Mouse (Mus musculus): ENCODE results near the gene Slc35d3. TPM values are rescaled to one million over a fixed set of nuclear protein-coding genes. Genes with fewer than 3 reads are reported as not detected.

Gene Slc35d3
- not detected for total RNA-seq (2022)

DNA sequence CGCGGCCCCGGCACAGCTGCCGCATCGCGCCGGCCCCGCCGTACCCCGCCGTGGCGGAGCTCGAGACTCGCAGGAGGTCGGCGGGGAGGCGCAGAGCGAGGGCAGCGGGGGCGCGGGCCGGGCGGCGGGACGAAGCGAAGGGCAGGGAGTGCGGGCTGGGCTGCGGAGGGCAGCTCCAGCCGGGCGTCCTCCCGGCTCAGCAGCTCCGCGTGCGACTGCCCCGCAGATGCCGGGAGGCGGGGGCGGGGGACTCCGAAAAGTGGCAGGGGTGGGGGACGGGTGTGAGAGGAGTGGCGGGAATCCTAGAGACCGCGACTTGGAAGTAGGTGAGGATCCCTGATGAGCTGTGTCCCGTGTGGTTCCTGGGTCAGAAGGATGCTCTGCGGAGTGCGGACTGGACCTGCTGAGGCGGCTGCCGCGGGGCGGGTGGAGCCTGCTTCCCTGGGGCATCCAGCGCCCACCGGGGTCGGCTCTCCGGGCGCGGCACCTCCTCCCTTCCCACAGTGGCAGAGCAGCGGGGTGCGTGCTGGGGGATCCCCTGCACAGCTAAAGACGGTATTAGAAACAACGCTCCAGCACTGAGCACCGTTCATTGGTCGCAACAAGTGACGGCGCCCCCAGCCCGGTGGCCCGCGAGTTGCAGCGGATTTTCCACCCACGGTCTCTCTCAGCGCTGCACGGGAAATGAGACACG, at the start of gene Slc35d3:
Slc35d3 (minus strand) TSS at position 462 of the 694 bp plus-strand sequence.
- DNase-seq (ENCODE audit: low spot score in 2 of 2), result no peak

DNA sequence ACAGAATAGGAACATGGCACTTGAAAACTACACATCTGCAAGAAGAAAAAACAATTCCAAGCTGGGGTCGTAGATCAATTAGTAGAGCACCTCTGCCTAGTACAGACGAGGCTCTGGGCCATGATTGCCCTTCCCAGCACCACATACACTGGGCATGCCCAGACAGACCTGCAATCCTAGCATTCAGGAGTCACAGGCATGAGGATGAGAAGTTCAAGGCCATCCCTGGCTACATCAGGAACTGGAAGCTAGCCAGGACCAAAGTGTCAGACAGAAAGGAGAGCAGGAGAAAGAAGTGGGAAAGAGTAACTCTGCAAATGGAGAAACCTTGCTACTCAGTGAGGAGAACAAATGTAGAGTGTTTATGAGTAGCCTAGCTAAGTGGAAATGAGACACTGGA, 48.9 kb upstream of the Slc35d3 start:
- DNase-seq (ENCODE audit: low spot score in 2 of 2), result no peak

- no peak for DNase-seq (ENCODE audit: low spot score in 2 of 2)
Observed at GRCm38 (mm10) chr10:19893976-19894375, 42.7 kb upstream of the Slc35d3 start.

- no peak for DNase-seq (ENCODE audit: low spot score in 2 of 2)
Observed at GRCm38 (mm10) chr10:19893146-19893545, 41.9 kb upstream of the Slc35d3 start.

DNA sequence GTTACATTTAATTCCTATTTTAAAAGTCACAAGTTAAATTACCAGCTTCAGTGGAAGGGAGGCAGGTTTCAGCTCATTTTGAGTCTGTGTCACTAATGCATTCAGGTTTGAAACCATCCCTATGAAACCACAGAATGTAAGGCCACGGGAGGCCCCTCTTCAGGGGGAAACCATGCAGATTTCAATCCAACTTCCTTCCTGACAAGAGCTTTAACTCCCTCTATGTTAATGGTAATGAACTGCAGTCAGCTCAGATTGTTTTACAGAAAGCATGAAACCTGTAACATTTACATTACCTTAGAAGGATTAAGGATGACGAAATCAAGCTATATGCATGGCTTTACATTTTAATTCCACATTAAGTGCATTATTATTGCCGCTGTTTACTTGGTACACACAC, 40.4 kb upstream of the Slc35d3 start:
- DNase-seq (ENCODE audit: low spot score in 2 of 2), result no peak

- no peak for DNase-seq (ENCODE audit: low spot score in 2 of 2)
Observed at GRCm38 (mm10) chr10:19889908-19890307, 38.6 kb upstream of the Slc35d3 start.

DNA sequence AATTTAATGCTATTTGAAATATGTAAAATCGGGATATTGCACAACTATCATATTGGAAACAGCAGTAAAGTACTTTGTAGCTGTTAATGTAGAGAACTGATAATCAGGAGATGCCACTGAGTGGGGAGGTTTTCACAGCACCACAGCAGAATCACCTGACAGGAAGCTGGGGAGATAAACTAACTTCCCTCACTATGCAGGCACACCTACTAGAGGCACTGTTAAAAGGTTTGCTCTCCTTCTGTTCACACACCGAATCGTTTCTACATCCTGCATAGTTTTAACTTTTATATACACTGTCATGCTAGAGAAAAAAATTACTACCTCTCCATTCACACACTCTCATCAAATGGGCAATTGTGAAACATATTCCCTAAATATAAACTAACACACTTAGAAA, 35.0 kb upstream of the Slc35d3 start:
- no peak for DNase-seq (ENCODE audit: low spot score in 2 of 2)

DNA sequence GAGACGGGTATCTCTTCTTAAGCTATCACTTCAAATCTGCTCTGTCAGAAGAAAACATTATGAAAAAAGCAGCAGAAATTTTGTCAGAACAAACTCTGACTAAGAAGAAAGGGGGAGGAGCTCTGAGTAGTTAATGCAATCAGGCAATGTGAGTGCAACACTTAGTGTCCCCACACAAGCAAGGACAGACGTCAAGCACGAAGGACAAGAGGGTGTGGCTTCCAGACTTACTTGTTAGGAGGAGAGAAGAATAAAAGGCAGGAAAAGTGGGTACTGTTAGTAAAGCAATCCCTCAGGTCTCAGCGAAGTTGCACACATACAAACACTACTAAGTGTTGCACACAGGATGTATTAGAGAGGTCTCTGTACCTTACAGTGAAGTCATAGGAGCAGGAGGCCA, 33.1 kb upstream of the Slc35d3 start:
- no peak for DNase-seq (ENCODE audit: low spot score in 2 of 2)

DNA sequence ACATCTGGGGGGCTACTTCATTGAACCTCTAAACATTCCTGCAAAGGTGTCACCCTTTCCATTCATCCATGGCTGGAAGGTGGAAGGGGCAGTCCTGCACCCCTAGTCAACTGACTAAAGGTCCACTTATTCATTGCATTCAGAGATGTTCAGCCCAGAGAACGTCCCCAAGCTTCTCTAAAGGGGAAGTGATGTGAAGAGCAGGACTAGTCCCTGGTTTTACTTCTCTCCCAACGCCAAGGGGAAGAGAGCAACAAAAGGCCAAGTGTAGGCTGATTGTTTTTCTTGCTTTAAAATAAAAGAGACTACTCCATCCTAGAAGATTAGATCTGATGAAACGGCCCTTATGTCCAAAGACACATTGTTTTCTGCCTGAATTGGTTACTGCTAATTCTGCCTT, 29.2 kb upstream of the Slc35d3 start:
- no peak for DNase-seq (ENCODE audit: low spot score in 2 of 2)

DNA sequence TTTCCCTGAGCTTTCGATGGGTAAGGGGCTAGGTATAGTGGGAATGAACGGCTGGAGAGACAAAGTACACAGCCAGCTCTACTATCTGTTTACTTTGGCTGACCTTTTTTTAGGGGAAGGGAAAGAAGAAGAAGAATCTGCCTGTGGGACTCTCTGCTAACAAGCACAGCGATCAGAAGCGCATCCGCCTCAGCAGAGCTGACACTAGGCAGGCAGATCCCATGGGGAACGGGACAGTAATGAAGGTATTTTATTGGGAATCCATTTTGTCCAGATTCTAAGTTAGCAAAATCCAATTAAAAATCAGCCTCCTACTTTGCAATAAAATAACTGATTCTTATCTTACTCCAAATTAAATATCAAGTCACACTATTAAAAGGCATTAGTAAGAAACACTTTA, 27.9 kb upstream of the Slc35d3 start:
- DNase-seq (ENCODE audit: low spot score in 2 of 2), result no peak

GRCm38 (mm10) chr10:19877679-19878078, 26.4 kb upstream of the Slc35d3 start:
- DNase-seq (ENCODE audit: low spot score in 2 of 2), result no peak

DNA sequence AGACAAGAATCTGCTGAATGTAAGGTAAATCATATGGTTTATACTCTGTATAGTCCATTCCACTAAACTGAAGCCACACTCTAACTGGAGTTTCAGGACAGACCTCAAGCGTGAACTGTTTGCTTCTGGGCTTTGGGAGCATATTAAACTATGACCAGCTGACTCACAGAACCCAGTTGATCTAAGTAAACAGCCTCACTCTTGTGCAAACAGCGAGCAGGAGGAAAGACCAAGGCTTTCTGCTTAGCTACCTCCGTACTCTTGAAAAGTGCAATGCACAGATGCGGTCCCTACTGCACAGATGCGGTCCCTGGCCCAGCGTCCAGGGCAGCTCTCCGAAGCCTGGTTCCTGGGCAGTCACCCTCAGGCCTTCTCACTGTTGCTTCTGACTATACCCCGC, 26.0 kb upstream of the Slc35d3 start:
- DNase-seq (ENCODE audit: low spot score in 2 of 2), result no peak

- no peak for DNase-seq (ENCODE audit: low spot score in 2 of 2)
Observed at GRCm38 (mm10) chr10:19876669-19877068, 25.4 kb upstream of the Slc35d3 start.

GRCm38 (mm10) chr10:19875346-19875745, 24.1 kb upstream of the Slc35d3 start:
- DNase-seq (ENCODE audit: low spot score in 2 of 2), result no peak

DNA sequence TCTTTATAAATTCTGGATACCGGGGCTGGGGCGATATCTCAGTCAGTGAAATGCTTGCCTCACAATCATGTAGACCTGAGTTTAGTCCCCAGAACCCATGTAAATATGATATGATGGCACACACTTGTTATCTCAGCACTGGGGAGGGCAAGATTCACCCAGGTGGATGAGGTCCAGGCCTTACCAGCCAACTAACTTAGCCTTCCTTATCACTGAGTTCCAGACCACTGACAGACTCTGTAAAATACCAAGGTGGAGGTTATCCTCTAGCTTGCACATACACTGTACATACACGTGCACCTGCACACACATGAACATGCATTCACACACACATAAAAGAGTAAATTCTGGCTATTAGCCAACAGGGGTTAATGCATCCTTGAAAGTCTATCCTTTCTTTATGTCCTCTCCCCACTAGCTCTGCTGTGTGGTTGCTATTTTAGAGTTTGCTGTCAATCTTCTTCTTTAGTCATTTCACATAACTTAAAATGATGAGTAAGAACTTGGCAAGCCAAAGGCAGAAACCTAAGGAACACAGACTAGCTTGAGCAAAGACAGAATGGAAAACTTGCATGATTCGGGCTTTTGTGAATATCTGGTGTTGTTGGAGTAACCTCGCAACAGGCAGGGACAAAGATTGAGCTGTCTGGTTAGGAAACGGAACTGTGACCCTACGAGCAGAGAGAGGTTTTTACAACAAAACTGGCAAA, 4.5 kb upstream of the Slc35d3 start:
- DNase-seq (ENCODE audit: low spot score in 2 of 2), result no peak

GRCm38 (mm10) chr10:19853609-19854008, 2.4 kb upstream of the Slc35d3 start:
- DNase-seq (ENCODE audit: low spot score in 2 of 2), result no peak

DNA sequence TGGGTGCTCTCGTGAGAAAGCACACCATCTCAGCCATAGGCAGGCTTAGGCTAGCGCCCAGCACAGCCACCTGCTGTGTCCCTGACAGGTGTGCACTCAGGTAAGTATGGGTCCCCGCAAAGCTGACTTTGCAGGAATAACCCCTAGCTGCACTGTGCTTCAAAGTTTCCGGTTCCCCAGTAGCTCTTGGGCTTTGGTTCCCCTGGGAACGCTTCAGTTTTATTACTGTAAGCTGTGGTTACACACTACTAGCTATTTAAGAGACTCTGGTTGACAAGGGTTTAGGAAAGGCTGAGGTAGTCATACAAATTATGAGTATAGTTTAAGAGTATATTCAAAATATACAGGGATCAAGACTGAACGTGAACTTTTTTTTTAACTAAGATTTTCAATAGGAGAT, 1.5 kb upstream of the Slc35d3 start:
- no peak for DNase-seq (ENCODE audit: low spot score in 2 of 2)

DNA sequence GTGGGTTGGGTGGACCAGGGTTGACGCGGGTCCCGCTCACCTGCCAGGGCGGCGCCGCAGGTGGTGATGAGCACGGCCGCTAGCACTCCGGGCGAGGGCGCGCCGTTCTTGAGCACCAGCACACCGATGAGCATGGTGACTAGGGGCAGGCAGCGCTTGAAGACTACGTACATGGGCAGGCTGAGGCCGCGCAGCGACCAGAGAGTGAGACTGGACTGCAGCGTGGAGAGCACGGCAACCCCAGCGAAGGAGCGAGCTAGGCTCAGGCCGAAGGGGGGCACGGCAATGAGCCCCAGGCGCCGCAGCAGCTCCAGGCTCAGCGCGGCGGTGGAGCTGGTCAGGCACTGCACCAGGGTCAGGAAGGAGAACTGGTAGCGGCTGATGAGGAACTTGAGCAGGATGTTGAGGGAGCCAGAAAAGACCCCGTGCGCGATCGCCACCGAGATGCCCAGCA, 688 bp downstream of the Slc35d3 start:
- DNase-seq (ENCODE audit: low spot score in 2 of 2), result no peak

DNA sequence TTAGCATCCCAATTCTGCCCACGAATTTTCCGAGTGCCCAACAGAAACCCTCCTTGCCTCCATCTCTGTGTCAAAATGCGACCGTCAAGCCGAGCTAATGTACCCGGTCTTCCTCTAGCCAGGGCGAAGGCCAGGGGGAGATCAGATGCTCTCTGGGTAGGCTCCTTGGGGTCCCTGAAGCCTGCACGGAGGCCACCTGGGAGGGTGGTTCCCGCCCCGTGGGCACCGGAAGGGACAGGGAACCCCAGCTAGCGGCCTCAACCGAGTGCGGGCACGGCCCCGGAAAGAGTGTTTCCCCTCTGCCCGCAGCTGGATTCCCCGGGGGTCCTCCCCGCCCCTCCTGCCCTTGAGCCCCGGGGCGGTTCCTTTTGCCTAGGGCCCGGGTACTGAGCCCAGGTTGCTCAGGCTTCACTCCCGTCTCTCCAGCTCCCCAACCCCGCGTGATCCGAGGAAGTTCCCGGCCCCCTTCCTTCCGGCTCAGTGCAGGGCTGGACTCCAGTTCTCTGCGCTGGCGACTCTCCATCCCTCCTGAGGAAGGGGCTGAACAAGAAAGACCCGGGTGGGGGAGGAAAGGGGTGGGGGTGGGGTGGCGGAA, 1.4 kb downstream of the Slc35d3 start:
- DNase-seq (ENCODE audit: low spot score in 2 of 2), result no peak

GRCm38 (mm10) chr10:19848928-19849770, 2.1 kb downstream of the Slc35d3 start:
- no peak for DNase-seq (ENCODE audit: low spot score in 2 of 2)

DNA sequence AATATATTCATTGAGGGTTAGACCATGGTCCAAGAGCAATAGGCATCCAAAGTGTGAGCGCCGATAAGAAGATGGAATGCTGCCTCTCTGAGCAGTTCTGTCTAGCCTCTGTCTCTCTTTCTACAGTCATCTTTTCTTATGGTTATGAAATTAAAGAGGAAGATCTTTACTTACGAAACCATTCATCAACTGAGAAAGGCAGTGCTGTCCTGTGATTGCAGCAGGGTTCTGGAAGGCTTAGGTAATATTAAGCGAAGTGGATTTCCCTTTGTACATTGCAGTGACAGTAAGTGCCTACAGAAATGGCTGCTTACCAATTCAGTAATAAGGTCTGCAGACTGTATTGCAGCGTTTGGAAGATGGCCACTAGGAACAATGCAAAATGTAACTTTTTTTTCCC, 11.4 kb downstream of the Slc35d3 start:
- no peak for DNase-seq (ENCODE audit: low spot score in 2 of 2)
